Mouse (Mus musculus) embryonic facial prominence, embryonic 10.5 days (tissue): ENCODE measurements around the gene Psmd4. TPM values are rescaled to one million over a fixed set of nuclear protein-coding genes. Genes with fewer than 3 reads are reported as not detected.

Experiments used
- DNase-seq: peaks from one replicate; pipeline ENCODE4 v3.0.0-alpha.2; 2017; ENCODE audit warnings: low spot score
- H3K27ac ChIP-seq: fragments of 300-500 bp; sonication (generic); replicated peaks from 2 replicates; pipeline ENCODE4 v1.5.1; 2016; ENCODE audit warnings: mild to moderate bottlenecking
- H3K27me3 ChIP-seq: fragments of 300-500 bp; sonication (generic); replicated peaks from 2 replicates; pipeline ENCODE4 v1.6.1; 2016; ENCODE audit warnings: low read depth, mild to moderate bottlenecking; ENCODE audit not compliant: poor library complexity, severe bottlenecking
- H3K36me3 ChIP-seq: fragments of 300-500 bp; sonication (generic); replicated peaks from 2 replicates; pipeline ENCODE4 v1.6.1; 2016; ENCODE audit warnings: mild to moderate bottlenecking, moderate library complexity
- H3K4me1 ChIP-seq: fragments of 300-500 bp; sonication (generic); 2 replicates; pipeline ENCODE4 v1.6.1; 2016
- H3K4me3 ChIP-seq: fragments of 300-500 bp; sonication (generic); 2 replicates; pipeline ENCODE4 v1.5.1; 2016; ENCODE audit warnings: mild to moderate bottlenecking, moderate library complexity
- H3K9me3 ChIP-seq: fragments of 300-500 bp; sonication (generic); 2 replicates; pipeline ENCODE4 v1.6.1; 2016; ENCODE audit warnings: mild to moderate bottlenecking
- WGBS: fragments of 180-500 bp; shearing (Covaris S2); methylation state at CpG from one replicate; pipeline ENCODE4 v1.1.7; 2016; 5-methylcytosine and 5-hydroxymethylcytosine counted together
- microRNA-seq: library from miRNA; unstranded; fragments of <30 nt; microRNA quantifications from one replicate; pipeline ENCODE4, GENCODE M21; 2017
- polyA plus RNA-seq: library from polyadenylated mRNA; unstranded; fragments of >200 nt; fragmentation: Nextera tagmentation; extraction: Ambion mirVana; gene quantifications from 2 replicates; pipeline ENCODE4 v1.2.1, GENCODE M21; 2016

The Psmd4 gene
- polyA plus RNA-seq, 1 experiment from 2014 or later = 357 TPM

DNA sequence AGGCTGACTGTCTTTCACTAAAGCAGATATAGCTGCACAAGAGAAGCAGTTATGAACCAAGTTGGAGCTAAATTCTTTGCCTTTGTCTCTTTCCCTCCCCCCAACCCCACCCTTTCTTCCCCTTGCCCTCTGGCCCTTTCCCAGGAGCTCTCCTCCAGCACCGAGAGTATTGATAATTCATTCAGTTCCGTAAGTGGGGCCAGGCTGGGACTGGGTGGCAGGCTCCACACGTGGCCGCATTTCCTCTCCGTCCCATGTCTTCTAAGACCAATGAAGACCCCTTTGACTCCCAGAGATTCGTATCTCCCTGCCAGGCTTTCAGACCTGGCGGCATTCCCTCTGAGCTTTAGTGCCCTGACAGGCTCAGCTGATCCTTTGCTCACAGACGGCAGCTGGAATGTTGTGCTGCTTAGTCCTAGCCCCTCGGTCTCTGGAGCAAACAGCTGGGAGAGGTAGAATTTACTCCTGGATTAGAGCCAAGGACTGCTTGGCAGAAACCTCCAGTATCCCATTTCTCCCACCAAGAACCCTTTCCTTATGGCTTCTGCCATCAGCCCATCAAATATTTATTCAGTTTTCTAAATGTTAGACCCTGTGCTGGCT, 53.2 kb downstream of the Psmd4 start:
- no peak overlapping the region; the same call in 1 of the 2 replicates for H3K27ac ChIP-seq
- peaks cover 82% of the 10 kb centered on the region for H3K36me3 ChIP-seq
- 43% methylated on average over 9 of the region's 9 CpGs for WGBS

DNA sequence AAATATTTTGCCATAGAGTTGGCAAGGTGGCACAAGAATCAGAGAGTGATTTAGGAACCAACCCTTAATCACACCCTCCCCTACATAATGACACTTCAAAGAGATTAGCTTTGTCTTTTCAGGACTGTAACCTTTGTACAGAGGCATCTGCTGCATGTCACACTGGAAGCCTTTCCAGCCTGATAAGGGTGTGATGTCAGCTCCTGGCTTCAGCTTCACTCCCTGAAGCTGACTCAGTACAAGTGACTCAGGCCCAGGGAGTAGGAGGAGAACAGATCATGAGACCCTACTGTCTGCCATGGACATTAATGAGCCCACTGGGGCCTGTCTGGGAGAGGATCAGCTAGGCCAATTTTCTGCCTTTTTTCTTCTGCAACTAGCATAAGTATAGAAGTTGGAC, 54.8 kb downstream of the Psmd4 start:
- H3K4me1 ChIP-seq = peaks cover 11% of the 10 kb centered on the region
- H3K4me3 ChIP-seq = no peak overlapping the region
- DNase-seq = no peak
- peaks cover 80% of the 10 kb centered on the region for H3K36me3 ChIP-seq
- no peaks in the 10 kb centered on the region for H3K27me3 ChIP-seq
- no peaks in the 10 kb centered on the region for H3K9me3 ChIP-seq
- no peak overlapping the region for H3K27ac ChIP-seq

More for the DNA sequence above, 53.2 kb downstream of the Psmd4 start:
- Histone ChIP-seq H3K27me3 (no peaks in the 10 kb centered on the region), H3K9me3 (no peaks in the 10 kb centered on the region), H3K4me1 (peaks cover 11% of the 10 kb centered on the region), H3K4me3 (no peak overlapping the region)
- DNase-seq = no peak

DNA sequence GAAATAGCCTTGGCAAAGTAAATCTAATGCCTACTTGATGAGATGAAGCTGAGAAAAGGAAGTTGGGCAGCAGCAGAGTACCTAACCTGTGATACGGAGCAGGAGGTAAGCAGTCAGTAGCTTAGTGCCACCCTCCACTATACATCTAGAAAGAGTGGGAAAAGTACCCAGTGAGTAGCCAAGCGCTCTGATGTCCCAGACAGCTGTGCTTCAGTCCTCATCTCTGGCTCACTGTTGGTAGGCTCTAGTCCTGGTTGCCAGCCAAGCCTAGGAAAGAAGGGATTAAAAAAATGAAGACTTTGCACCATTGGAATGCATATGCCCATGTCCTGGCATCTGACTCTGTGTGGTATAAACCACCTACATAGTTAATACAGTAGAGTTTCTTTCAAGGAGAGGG, 56.9 kb downstream of the Psmd4 start:
- no peak overlapping the region for H3K27ac ChIP-seq
- peaks cover 11% of the 10 kb centered on the region for H3K4me1 ChIP-seq
- peaks cover 86% of the 10 kb centered on the region for H3K36me3 ChIP-seq
- no peak overlapping the region for H3K4me3 ChIP-seq
- WGBS = 87% methylated on average over 2 of the region's 2 CpGs
- no peaks in the 10 kb centered on the region for H3K9me3 ChIP-seq
- H3K27me3 ChIP-seq = no peaks in the 10 kb centered on the region
- no peak for DNase-seq

DNA sequence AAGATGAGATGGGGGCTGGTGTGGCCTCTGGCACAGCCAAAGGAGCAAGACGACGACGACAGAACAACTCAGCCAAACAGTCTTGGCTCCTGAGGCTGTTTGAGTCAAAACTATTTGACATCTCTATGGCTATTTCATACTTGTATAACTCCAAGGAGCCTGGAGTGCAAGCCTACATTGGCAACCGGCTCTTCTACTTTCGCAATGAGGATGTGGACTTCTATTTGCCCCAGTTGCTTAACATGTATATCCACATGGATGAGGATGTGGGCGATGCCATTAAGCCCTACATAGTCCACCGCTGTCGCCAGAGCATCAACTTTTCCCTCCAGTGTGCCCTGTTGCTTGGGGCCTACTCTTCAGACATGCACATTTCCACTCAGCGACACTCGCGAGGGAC, 58.1 kb downstream of the Psmd4 start:
- no peak for DNase-seq
- H3K27ac ChIP-seq = no peak overlapping the region
- no peaks in the 10 kb centered on the region for H3K9me3 ChIP-seq
- no peaks in the 10 kb centered on the region for H3K27me3 ChIP-seq
- WGBS = 91% methylated on average over 11 of the region's 11 CpGs
- H3K4me3 ChIP-seq = no peak overlapping the region
- peaks cover 8% of the 10 kb centered on the region for H3K4me1 ChIP-seq
- peaks cover 88% of the 10 kb centered on the region for H3K36me3 ChIP-seq

Small RNA genes lying within 50 kb of the gene (microRNA-seq; reads per million reads assigned to microRNA genes)
- 1.2 reads per million for gene Mir7013

Other genes with a start within 250 kb of the Psmd4 start
- gene Pogz, start 205.0 kb downstream of the Psmd4 start, polyA plus RNA-seq = 18.5 and 20.3 TPM in 2 replicates
- gene Psmb4, start 155.7 kb downstream of the Psmd4 start, polyA plus RNA-seq = 336 and 337 TPM in 2 replicates
- gene Selenbp1, start 109.6 kb downstream of the Psmd4 start, polyA plus RNA-seq = 6.4 and 7.7 TPM in 2 replicates
- 6.9 and 7.0 TPM in 2 replicates for gene Rfx5, start 88.5 kb downstream of the Psmd4 start, polyA plus RNA-seq
- gene Pi4kb, start 67.9 kb downstream of the Psmd4 start, polyA plus RNA-seq = 23.8 and 24.4 TPM in 2 replicates
- 34.9 and 36.9 TPM in 2 replicates for gene Zfp687, start 27.2 kb downstream of the Psmd4 start, polyA plus RNA-seq
- 18.0 and 21.3 TPM in 2 replicates for gene Pip5k1a, start 64.3 kb upstream of the Psmd4 start, polyA plus RNA-seq
- gene Vps72, start 68.4 kb upstream of the Psmd4 start, polyA plus RNA-seq = 288 and 295 TPM in 2 replicates
- 1.4 and 1.5 TPM in 2 replicates for gene Tmod4, start 81.9 kb upstream of the Psmd4 start, polyA plus RNA-seq
- gene Scnm1, start 91.4 kb upstream of the Psmd4 start, polyA plus RNA-seq = 81.0 and 84.4 TPM in 2 replicates
- 14.0 and 14.5 TPM in 2 replicates for gene Lysmd1, start 91.5 kb upstream of the Psmd4 start, polyA plus RNA-seq
- gene Tnfaip8l2, start 99.7 kb upstream of the Psmd4 start, polyA plus RNA-seq = 0.98 and 2.8 TPM in 2 replicates
- 6.8 and 9.2 TPM in 2 replicates for gene Sema6c, start 117.8 kb upstream of the Psmd4 start, polyA plus RNA-seq
- 12.0 and 12.5 TPM in 2 replicates for gene Gabpb2, start 175.3 kb upstream of the Psmd4 start, polyA plus RNA-seq
- 91.1 and 91.2 TPM in 2 replicates for gene Cdc42se1, start 186.1 kb upstream of the Psmd4 start, polyA plus RNA-seq
- 29.9 and 35.2 TPM in 2 replicates for gene Mllt11, start 189.6 kb upstream of the Psmd4 start, polyA plus RNA-seq
- gene Gm128, start 199.0 kb upstream of the Psmd4 start, polyA plus RNA-seq = 0.38 and 0.45 TPM in 2 replicates
- 0.99 and 2.0 TPM in 2 replicates for gene Bnipl, start 208.6 kb upstream of the Psmd4 start, polyA plus RNA-seq
- 36.3 and 37.1 TPM in 2 replicates for gene Mindy1, start 238.7 kb upstream of the Psmd4 start, polyA plus RNA-seq
- 27.3 and 29.1 TPM in 2 replicates for gene Prune1, start 239.5 kb upstream of the Psmd4 start, polyA plus RNA-seq